Mouse (Mus musculus): Measurements from ENCODE around the gene Nexn. TPM values are rescaled to one million over a fixed set of nuclear protein-coding genes. Genes with fewer than 3 reads are reported as not detected.

Gene Nexn
- total RNA-seq, 1 experiment, result 3.1 TPM

DNA sequence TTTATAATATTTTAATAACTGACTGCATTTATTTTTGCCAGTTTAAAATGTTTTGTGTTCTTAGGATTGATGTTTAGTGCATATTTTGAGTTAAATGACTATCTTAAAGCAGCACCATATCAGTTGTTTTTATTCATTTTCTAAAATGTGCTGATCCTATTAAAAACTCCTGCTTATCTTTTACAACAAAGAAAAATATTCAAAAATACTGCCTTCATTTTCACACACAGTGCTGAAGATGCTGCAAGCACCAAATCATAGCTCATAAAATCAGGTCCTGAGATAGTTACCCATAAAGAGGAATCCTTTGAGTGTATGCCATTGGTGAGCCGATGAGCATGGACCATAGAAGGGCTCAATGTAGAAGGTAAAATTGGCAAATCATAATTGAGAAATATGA is 30.9 kb downstream of the Nexn start:
- H3K4me1 ChIP-seq (ENCODE audit: control insufficient read depth in 2 of 2, insufficient read depth in 2 of 2, low read length in 2 of 2, poor library complexity in 1 of 2), result peaks cover 0 to 11% of the 10 kb centered on the region in 2 experiments; a peak in 1 of 4 replicates
- no peaks in the 10 kb centered on the region for H3K9me3 ChIP-seq (ENCODE audit: control insufficient read depth, insufficient read depth, low read depth, low read length)
- no peak for DNase-seq (ENCODE audit: low read depth, low spot score)
- H3K36me3 ChIP-seq (ENCODE audit: control insufficient read depth, insufficient read depth, low read length, poor library complexity, severe bottlenecking), result peaks cover 4% of the 10 kb centered on the region; the same call in 1 of the 2 replicates
- H3K4me3 ChIP-seq (ENCODE audit: insufficient read depth in 1 of 2, low read depth in 1 of 2, low read length in 2 of 2, poor library complexity in 1 of 2, severe bottlenecking in 1 of 2), result no peak overlapping the region
- H3K9ac ChIP-seq (ENCODE audit: insufficient read depth, low read depth, low read length, poor library complexity, severe bottlenecking), result no peak overlapping the region
- in situ Hi-C loops (cut with MboI; ENCODE audit: low sequenced_read_pairs in 2 of 2, unreplicated experiment in 2 of 2), result no loop called here
- H3K27ac ChIP-seq (ENCODE audit: insufficient read depth, low read depth, low read length, poor library complexity, severe bottlenecking), result no peak overlapping the region
- TF ChIP-seq HCFC1 (IDR thresholded peaks at IDR 0.05; ENCODE audit: borderline replicate concordance, insufficient read depth, low read length) (no peak), CHD2 (IDR thresholded peaks at IDR 0.05; ENCODE audit: low read depth, low read length) (no peak), MAFK (IDR thresholded peaks at IDR 0.05; ENCODE audit: insufficient read depth, low read depth, low read length) (no peak), ZC3H11A (IDR thresholded peaks at IDR 0.05; ENCODE audit: borderline replicate concordance, low read depth, low read length) (no peak), ZNF384 (IDR thresholded peaks at IDR 0.05; ENCODE audit: low read depth, low read length) (no peak)

DNA sequence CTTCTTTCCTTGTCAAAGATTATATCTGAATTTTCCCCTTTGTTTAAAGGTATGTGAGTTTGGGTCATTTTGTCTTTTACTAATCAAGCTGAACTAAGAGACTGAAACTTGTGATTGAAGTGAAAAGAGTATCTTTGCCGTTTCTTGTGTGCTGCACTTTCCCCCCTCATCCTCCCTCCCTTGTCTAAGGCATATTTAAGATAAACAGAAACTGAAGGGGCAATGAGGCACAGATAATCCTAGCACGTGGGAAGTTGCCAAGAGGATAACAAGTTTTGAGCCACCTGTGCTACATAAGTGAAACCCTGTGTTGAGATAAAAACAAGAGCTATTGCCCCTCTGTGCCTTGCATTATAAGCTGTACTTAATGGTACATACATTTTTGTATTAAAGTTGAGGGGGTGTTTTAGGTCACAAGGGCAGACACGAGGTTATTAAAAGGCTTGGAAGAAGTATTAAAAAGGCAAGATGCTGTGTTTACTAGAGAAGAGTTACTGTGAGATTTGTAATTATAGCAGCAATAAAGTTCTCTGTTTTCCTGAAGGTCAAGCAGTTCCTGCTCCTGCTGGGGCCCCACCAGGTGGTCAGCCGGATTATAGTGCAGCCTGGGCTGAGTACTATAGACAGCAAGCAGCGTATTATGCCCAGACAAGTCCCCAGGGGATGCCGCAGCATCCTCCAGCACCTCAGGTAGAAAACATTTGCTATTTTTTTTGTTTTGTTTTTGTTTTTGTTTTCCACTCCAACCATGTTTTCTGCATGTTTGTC is 34.6 kb downstream of the Nexn start:
- TF ChIP-seq MAFK (IDR thresholded peaks at IDR 0.05; ENCODE audit: insufficient read depth, low read depth, low read length) (no peak), CHD2 (IDR thresholded peaks at IDR 0.05; ENCODE audit: low read depth, low read length) (no peak), HCFC1 (IDR thresholded peaks at IDR 0.05; ENCODE audit: borderline replicate concordance, insufficient read depth, low read length) (no peak), ZNF384 (IDR thresholded peaks at IDR 0.05; ENCODE audit: low read depth, low read length) (no peak), ZC3H11A (IDR thresholded peaks at IDR 0.05; ENCODE audit: borderline replicate concordance, low read depth, low read length) (no peak)
- in situ Hi-C loops (cut with MboI; ENCODE audit: low sequenced_read_pairs in 2 of 2, unreplicated experiment in 2 of 2), result no loop called here
- Histone ChIP-seq H3K9me3 (ENCODE audit: control insufficient read depth, insufficient read depth, low read depth, low read length) (no peaks in the 10 kb centered on the region), H3K9ac (ENCODE audit: insufficient read depth, low read depth, low read length, poor library complexity, severe bottlenecking) (no peak overlapping the region), H3K36me3 (ENCODE audit: control insufficient read depth, insufficient read depth, low read length, poor library complexity, severe bottlenecking) (peaks cover 14% of the 10 kb centered on the region), H3K4me1 (ENCODE audit: control insufficient read depth in 2 of 2, insufficient read depth in 2 of 2, low read length in 2 of 2, poor library complexity in 1 of 2) (peaks cover 0 to 13% of the 10 kb centered on the region in 2 experiments; a peak in 1 of 4 replicates), H3K27ac (ENCODE audit: insufficient read depth, low read depth, low read length, poor library complexity, severe bottlenecking) (no peak overlapping the region; the same call in 1 of the 2 replicates), H3K4me3 (ENCODE audit: insufficient read depth in 1 of 2, low read depth in 1 of 2, low read length in 2 of 2, poor library complexity in 1 of 2, severe bottlenecking in 1 of 2) (no peak overlapping the region)
- DNase-seq (ENCODE audit: low read depth, low spot score), result peak; percentile 56

DNA sequence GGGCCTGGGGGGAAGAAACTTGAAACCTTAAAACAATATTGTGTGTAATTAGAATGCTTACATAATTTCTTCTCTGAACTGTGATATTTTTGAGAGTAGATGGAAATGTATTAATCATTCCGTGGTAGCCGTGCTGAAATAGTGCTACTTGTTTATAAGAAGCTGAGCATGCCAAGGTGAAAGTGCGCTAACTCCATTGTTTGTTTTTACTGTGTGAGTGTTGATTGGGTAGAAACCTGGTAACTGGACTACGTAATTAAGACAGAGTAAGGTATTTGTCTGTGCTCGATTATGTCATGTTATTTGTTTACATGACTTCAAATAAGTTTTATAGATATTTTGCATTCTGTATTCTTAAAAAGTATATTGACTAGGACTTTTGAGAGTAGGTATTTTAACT is 36.9 kb downstream of the Nexn start:
- in situ Hi-C loops (cut with MboI; ENCODE audit: low sequenced_read_pairs in 2 of 2, unreplicated experiment in 2 of 2), result no loop called here
- H3K9me3 ChIP-seq (ENCODE audit: control insufficient read depth, insufficient read depth, low read depth, low read length), result no peaks in the 10 kb centered on the region
- H3K4me3 ChIP-seq (ENCODE audit: insufficient read depth in 1 of 2, low read depth in 1 of 2, low read length in 2 of 2, poor library complexity in 1 of 2, severe bottlenecking in 1 of 2), result no peak overlapping the region
- DNase-seq (ENCODE audit: low read depth, low spot score), result no peak
- H3K4me1 ChIP-seq (ENCODE audit: control insufficient read depth in 2 of 2, insufficient read depth in 2 of 2, low read length in 2 of 2, poor library complexity in 1 of 2), result peaks cover 0 to 13% of the 10 kb centered on the region in 2 experiments; a peak in 1 of 4 replicates
- TF ChIP-seq CHD2 (IDR thresholded peaks at IDR 0.05; ENCODE audit: low read depth, low read length) (no peak), ZNF384 (IDR thresholded peaks at IDR 0.05; ENCODE audit: low read depth, low read length) (no peak), ZC3H11A (IDR thresholded peaks at IDR 0.05; ENCODE audit: borderline replicate concordance, low read depth, low read length) (no peak), HCFC1 (IDR thresholded peaks at IDR 0.05; ENCODE audit: borderline replicate concordance, insufficient read depth, low read length) (no peak), MAFK (IDR thresholded peaks at IDR 0.05; ENCODE audit: insufficient read depth, low read depth, low read length) (no peak)
- no peak overlapping the region for H3K9ac ChIP-seq (ENCODE audit: insufficient read depth, low read depth, low read length, poor library complexity, severe bottlenecking)
- H3K27ac ChIP-seq (ENCODE audit: insufficient read depth, low read depth, low read length, poor library complexity, severe bottlenecking), result no peak overlapping the region
- H3K36me3 ChIP-seq (ENCODE audit: control insufficient read depth, insufficient read depth, low read length, poor library complexity, severe bottlenecking), result peaks cover 23% of the 10 kb centered on the region

DNA sequence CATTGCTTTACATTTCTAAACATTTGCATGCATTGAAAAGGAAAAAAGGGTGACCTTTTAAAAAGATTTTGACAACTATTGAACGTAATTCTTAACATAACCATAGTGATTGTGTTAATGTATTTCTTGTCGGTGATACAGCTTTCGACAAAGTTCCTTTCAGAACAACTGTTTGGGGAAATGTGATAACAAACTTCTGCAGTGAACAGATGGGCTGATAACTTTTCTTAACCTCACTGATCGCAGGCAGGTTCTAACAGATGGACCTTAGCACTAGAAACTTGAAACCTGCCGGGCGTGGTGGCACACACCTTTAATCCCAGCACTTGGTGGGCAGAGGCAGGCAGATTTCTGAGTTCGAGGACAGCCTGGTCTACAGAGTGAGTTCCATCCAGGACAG is 37.3 kb downstream of the Nexn start:
- Histone ChIP-seq H3K27ac (ENCODE audit: insufficient read depth, low read depth, low read length, poor library complexity, severe bottlenecking) (no peak overlapping the region), H3K36me3 (ENCODE audit: control insufficient read depth, insufficient read depth, low read length, poor library complexity, severe bottlenecking) (peaks cover 25% of the 10 kb centered on the region), H3K9me3 (ENCODE audit: control insufficient read depth, insufficient read depth, low read depth, low read length) (no peaks in the 10 kb centered on the region), H3K4me1 (ENCODE audit: control insufficient read depth in 2 of 2, insufficient read depth in 2 of 2, low read length in 2 of 2, poor library complexity in 1 of 2) (peaks cover 0 to 13% of the 10 kb centered on the region in 2 experiments; a peak in 1 of 4 replicates), H3K4me3 (ENCODE audit: insufficient read depth in 1 of 2, low read depth in 1 of 2, low read length in 2 of 2, poor library complexity in 1 of 2, severe bottlenecking in 1 of 2) (no peak overlapping the region), H3K9ac (ENCODE audit: insufficient read depth, low read depth, low read length, poor library complexity, severe bottlenecking) (no peak overlapping the region)
- no peak for TF ChIP-seq HCFC1 (IDR thresholded peaks at IDR 0.05; ENCODE audit: borderline replicate concordance, insufficient read depth, low read length)
- no peak for TF ChIP-seq CHD2 (IDR thresholded peaks at IDR 0.05; ENCODE audit: low read depth, low read length)
- no peak for TF ChIP-seq ZC3H11A (IDR thresholded peaks at IDR 0.05; ENCODE audit: borderline replicate concordance, low read depth, low read length)
- TF ChIP-seq MAFK (IDR thresholded peaks at IDR 0.05; ENCODE audit: insufficient read depth, low read depth, low read length), result no peak
- no peak for TF ChIP-seq ZNF384 (IDR thresholded peaks at IDR 0.05; ENCODE audit: low read depth, low read length)
- in situ Hi-C loops (cut with MboI; ENCODE audit: low sequenced_read_pairs in 2 of 2, unreplicated experiment in 2 of 2), result no loop called here
- DNase-seq (ENCODE audit: low read depth, low spot score), result no peak

Data from ES-E14 (cell line).